Mouse (Mus musculus) lung, adult 2 months (tissue): ENCODE data around the gene Olfr1278. TPM values are rescaled to one million over a fixed set of nuclear protein-coding genes. Genes with fewer than 3 reads are reported as not detected.
"Not testable (repeated sequence)": the region's sequence is repeated elsewhere in the genome, so short reads cannot be mapped to it uniquely, and the experiment has no call there.

Experiments used
- DNase-seq: peaks from one replicate; pipeline ENCODE4 v3.0.0; 2022
- H3K4me1 ChIP-seq: fragments of 200-500 bp; 2 replicates; pipeline ENCODE4 v1.6.1; 2011; ENCODE audit warnings: low read length; ENCODE audit not compliant: control insufficient read depth, insufficient read depth
- H3K4me3 ChIP-seq: fragments of 200-500 bp; replicated peaks from 2 replicates; pipeline ENCODE3; 2011; ENCODE audit warnings: low read depth, mild to moderate bottlenecking, control low read depth, low read length; ENCODE audit errors: extremely low read depth
- CTCF ChIP-seq: fragments of 200-500 bp; IDR thresholded peaks from 2 replicates; pipeline ENCODE4 v1.5.1; 2011; ENCODE audit warnings: mild to moderate bottlenecking, low read length, control low read depth; ENCODE audit not compliant: insufficient read depth
- POLR2A ChIP-seq: fragments of 200-500 bp; IDR thresholded peaks from 2 replicates; pipeline ENCODE4 v1.6.1; 2011; ENCODE audit warnings: low read depth, mild to moderate bottlenecking, control low read depth, low read length, borderline replicate concordance; ENCODE audit errors: extremely low read depth
- WGBS: fragments of 180-500 bp; shearing (Covaris S2); methylation state at CpG from one replicate; pipeline ENCODE4 v1.1.7; 2018; 5-methylcytosine and 5-hydroxymethylcytosine counted together
- polyA plus RNA-seq: library from polyadenylated mRNA; depleted of rRNA; stranded (reverse); fragments of >200 nt; gene quantifications from 2 replicates; pipeline ENCODE4 v1.2.3, GENCODE M21; 2012; rRNA removed

Olfr1278 gene
- polyA plus RNA-seq: not detected in 2 replicates

DNA sequence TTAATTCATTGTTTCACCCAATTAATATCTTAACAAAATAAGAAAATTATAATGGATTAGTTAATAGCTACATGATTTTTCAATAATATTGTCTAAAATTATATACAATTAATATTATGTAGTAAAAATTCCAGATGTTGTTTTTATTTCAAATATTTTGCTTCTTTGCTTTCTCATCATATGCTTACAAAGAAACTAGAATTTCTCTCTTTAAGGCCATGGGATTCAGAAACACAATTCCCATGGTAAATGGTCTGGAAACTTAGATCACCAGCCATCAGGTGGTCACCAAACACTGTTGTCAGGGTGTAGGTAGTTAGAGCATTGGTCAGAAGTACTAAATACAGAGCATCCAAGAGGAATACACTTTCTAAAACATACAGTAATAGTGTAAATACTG lies at the start of gene Olfr1278:
TSS of gene Olfr1278 (plus strand) at position 301 of the 400 bp plus-strand sequence.
- Histone ChIP-seq H3K4me1 (no peaks in the 10 kb centered on the region), H3K4me3 (no peak within 1 kb of the TSS)
- no peak for TF ChIP-seq CTCF
- no peak for TF ChIP-seq POLR2A
- DNase-seq: no peak

DNA sequence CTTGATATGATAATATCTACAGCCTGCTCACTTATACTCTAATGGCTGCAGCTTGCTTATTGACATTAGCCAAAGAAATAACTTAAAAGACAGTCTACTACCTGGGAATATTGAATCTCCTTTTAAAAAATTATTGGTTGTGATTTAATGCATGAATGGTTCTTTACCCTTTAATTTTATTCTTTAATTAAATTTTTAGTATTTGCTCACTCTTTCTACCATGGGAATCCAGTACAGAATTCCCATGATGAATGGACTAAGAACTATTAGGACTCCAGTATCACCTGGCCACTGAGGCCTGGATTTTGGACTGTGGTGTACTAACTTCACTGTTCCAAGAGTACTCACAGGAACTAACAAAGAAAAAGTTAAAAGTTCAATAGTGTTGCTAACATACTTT lies 35.7 kb upstream of the Olfr1278 start, which contains the start of gene Olfr1276:
TSS of gene Olfr1276 (plus strand) at position 301 of the 400 bp plus-strand sequence.
- no peak within 1 kb of the TSS for H3K4me3 ChIP-seq
- no peak for DNase-seq
- no peaks in the 10 kb centered on the region for H3K4me1 ChIP-seq
- TF ChIP-seq POLR2A: no peak

DNA sequence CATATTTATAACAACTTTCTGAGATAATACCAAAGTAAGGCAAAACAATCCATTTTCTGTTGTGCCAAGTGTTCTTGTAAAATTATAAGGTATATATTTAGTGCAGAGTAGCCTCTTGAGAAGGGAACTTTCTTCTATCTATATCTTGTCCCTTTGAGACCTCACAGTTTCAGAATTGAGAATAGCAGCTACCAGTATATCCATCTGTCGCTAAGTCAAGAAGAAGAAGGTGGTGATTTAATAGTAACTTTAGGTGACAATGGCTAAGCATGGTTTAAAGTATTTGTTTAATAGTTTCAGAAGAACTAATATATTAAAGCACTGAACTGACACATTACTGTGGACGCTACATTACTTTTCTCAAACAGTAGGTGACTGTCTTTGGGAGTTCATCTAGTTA lies 15.9 kb upstream of the Olfr1278 start, which contains the start of gene Olfr1277:
TSS of gene Olfr1277 (minus strand) at position 101 of the 400 bp plus-strand sequence.
- DNase-seq: no peak
- WGBS: 74% methylated on average over 2 of the region's 2 CpGs
- Histone ChIP-seq H3K4me3 (no peak within 1 kb of the TSS), H3K4me1 (no peaks in the 10 kb centered on the region)
- TF ChIP-seq CTCF (no peak), POLR2A (no peak)

DNA sequence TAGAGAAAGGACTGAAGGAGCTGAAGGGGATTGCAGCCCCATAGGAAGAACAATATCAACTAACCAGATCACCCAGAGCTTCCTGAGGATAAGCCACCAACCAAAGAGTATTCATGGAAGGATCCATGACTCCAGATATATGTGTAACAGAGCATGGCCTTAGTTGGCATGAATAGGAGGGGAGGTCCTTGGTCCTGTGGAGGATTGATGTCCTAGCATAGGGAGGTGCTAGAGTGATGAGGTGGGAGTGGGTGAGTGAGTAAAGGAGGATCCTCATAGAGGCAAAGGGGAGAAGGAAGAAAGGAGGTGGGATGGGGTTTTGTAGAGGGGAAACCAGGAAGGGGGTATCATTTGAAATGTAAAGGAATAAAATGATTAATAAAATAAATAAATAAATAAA lies 8.6 kb downstream of the Olfr1278 start:
- TF ChIP-seq POLR2A: no peak
- TF ChIP-seq CTCF: no peak
- Histone ChIP-seq H3K4me3 (no peak overlapping the region), H3K4me1 (no peaks in the 10 kb centered on the region)
- no peak for DNase-seq

DNA sequence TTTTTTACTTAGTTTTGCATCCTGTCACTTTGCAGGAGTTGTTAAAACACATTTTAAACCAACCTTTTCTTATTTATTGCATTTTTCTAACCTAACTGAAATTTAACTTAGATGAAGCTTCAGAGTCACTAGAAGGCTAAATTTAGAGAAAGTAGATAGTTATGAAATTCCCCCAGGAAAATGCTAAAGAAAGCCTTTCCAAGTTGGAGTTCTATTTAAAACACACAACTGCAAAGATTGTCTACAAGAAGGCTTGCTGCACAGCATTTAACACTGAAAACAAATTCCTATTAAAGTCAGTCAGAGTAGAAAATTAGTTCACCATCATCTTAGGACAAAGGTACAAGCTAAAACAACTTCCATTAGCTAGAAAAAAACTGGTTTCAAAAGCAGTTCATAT lies 10.4 kb downstream of the Olfr1278 start, which contains the start of gene Olfr1279:
TSS of gene Olfr1279 (plus strand) at position 262 of the 400 bp plus-strand sequence.
- H3K4me3 ChIP-seq: no peak within 1 kb of the TSS
- no peak for DNase-seq
- no peak for TF ChIP-seq POLR2A
- no peak for TF ChIP-seq CTCF
- H3K4me1 ChIP-seq: no peaks in the 10 kb centered on the region

DNA sequence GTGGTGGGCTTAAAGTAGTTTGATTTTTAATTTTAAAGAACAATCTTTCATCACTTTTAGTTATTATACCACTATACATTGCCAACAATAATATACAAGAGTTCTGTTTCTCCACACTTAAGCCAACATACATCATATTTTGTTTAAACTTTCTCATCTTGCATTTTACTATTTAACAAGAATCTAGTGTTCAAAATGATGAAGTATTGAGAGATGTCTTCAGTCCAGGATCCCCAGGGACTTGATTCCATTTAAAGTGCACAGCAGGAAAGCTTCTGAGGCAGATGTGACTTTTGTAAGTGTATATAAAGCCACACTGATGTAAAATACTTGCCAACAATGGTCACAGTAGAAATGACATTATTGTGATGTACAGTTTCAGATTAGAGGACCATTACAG lies 23.8 kb downstream of the Olfr1278 start, which contains the start of gene Olfr1280:
TSS of gene Olfr1280 (plus strand) at position 301 of the 400 bp plus-strand sequence.
- DNase-seq: no peak
- no peaks in the 10 kb centered on the region for H3K4me1 ChIP-seq
- no peak within 1 kb of the TSS for H3K4me3 ChIP-seq
- TF ChIP-seq CTCF: no peak
- TF ChIP-seq POLR2A: no peak

DNA sequence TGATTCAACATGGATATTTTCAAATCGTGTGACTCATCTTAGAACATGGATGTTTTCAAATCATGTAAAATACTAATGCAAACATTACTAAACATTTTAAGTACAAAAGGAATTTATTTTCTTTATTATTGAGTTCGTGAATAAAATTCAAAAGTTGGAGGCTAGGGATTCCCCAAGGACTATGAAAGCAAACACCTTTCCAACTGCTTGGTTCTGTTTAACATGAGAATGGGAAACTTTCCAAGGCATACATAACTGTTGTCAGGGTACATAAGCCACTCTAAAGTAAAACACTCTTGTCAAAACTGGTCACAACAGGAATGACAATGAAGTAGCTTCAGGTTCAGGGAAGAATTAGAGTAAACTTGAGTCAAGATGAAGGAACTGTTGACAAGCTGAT lies 36.3 kb downstream of the Olfr1278 start, which contains the start of gene Olfr1281:
TSS of gene Olfr1281 (plus strand) at position 301 of the 400 bp plus-strand sequence.
- no peak for TF ChIP-seq POLR2A
- no peak for TF ChIP-seq CTCF
- Histone ChIP-seq H3K4me3 (no peak within 1 kb of the TSS), H3K4me1 (no peaks in the 10 kb centered on the region)
- DNase-seq: no peak
- 68% methylated on average over 2 of the region's 2 CpGs for WGBS

DNA sequence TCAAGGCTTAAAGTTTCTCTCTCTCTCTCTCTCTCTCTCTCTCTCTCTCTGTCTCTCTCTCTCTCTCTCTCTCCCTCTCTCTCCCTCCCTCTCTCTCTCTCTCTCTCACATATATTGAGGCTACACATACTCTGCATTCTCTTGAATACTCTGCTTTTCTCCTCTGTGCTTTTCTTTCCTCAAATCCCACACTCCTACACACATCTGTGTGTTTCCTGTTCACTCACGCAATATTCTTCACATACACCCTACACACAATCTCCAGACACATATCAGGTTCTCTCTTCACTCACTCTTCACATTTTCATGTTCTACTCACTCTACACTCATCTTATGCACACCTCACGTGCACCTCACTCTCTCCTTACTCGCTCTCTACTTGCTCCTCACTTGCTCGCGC lies 43.8 kb downstream of the Olfr1278 start:
- not testable (repeated sequence) for DNase-seq, H3K4me3 ChIP-seq, H3K4me1 ChIP-seq
- 76% methylated on average over 5 of the region's 5 CpGs for whole genome bisulfite sequencing

DNA sequence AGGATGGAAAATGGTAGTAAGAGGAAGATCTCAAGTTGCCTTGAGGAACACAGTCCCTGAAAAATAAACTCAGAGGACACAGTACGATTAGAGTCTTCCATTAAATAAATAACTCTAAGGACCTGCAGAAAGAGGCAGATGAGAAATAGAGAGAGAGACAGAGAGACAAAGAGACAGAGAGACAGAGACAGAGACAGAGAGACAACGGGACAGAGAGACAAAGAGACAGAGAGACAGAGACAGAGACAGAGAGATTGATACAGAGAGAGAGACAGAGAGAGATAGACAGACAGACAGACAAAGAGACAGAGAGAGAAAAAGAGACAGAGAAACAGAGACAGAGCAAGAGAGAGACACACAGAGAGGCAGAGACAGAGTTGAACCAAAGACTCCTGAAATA lies 46.0 kb downstream of the Olfr1278 start, which contains the start of gene Olfr1282:
TSS of gene Olfr1282 (minus strand) at position 101 of the 400 bp plus-strand sequence.
- 50% methylated on average over 2 of the region's 2 CpGs for WGBS
- Histone ChIP-seq H3K4me1 (no peaks in the 10 kb centered on the region), H3K4me3 (no peak within 1 kb of the TSS)
- DNase-seq: no peak
- TF ChIP-seq POLR2A: no peak
- TF ChIP-seq CTCF: no peak

Other genes with a start within 250 kb of the Olfr1278 start
- gene Gm13941, start 184.2 kb upstream of the Olfr1278 start, polyA plus RNA-seq: not detected in 2 replicates
- not detected in 2 replicates for gene Gm15130, start 137.2 kb upstream of the Olfr1278 start, polyA plus RNA-seq
- not detected in 2 replicates for gene 4930430A15Rik, start 60.5 kb upstream of the Olfr1278 start, polyA plus RNA-seq
- gene Olfr1275, start 54.9 kb upstream of the Olfr1278 start, polyA plus RNA-seq: not detected in 2 replicates
- not detected in 2 replicates for gene Olfr1276, start 35.6 kb upstream of the Olfr1278 start, polyA plus RNA-seq
- gene Olfr1277, start 16.0 kb upstream of the Olfr1278 start, polyA plus RNA-seq: not detected in 2 replicates
- not detected in 2 replicates for gene Olfr1279, start 10.5 kb downstream of the Olfr1278 start, polyA plus RNA-seq
- gene Olfr1280, start 23.9 kb downstream of the Olfr1278 start, polyA plus RNA-seq: not detected in 2 replicates
- not detected in 2 replicates for gene Olfr1281, start 36.4 kb downstream of the Olfr1278 start, polyA plus RNA-seq
- gene Olfr1282, start 45.9 kb downstream of the Olfr1278 start, polyA plus RNA-seq: not detected in 2 replicates
- gene Olfr1283, start 76.7 kb downstream of the Olfr1278 start, polyA plus RNA-seq: not detected in 2 replicates
- gene Olfr1284, start 85.4 kb downstream of the Olfr1278 start, polyA plus RNA-seq: not detected in 2 replicates
- not detected in 2 replicates for gene Olfr1286, start 133.0 kb downstream of the Olfr1278 start, polyA plus RNA-seq
- gene Olfr1287, start 159.0 kb downstream of the Olfr1278 start, polyA plus RNA-seq: not detected in 2 replicates
- not detected in 2 replicates for gene Olfr1288, start 184.0 kb downstream of the Olfr1278 start, polyA plus RNA-seq
- not detected in 2 replicates for gene Olfr1289, start 190.7 kb downstream of the Olfr1278 start, polyA plus RNA-seq
- gene Olfr1290, start 203.7 kb downstream of the Olfr1278 start, polyA plus RNA-seq: not detected in 2 replicates
- not detected in 2 replicates for gene Olfr1291-ps1, start 207.0 kb downstream of the Olfr1278 start, polyA plus RNA-seq
- gene Olfr1293-ps, start 235.1 kb downstream of the Olfr1278 start, polyA plus RNA-seq: not detected in 2 replicates